Mouse (Mus musculus) midbrain, postnatal 0 days (tissue): ENCODE results near the gene Entpd1. TPM values are rescaled to one million over a fixed set of nuclear protein-coding genes. Genes with fewer than 3 reads are reported as not detected.

ENCODE experiments used
- ATAC-seq: fragments of 200-750 bp; cut with Nextera tagmentation; 2 replicates; pipeline ENCODE4 v1.8.0; 2017; ENCODE audit warnings: moderate number of reproducible peaks, mild to moderate bottlenecking, moderate TSS enrichment, moderate library complexity; ENCODE audit not compliant: low FRiP score
- DNase-seq: peaks from one replicate; pipeline ENCODE4 v3.0.0-alpha.2; 2015; ENCODE audit warnings: low spot score
- H3K27ac ChIP-seq: fragments of 300-500 bp; sonication (generic); 2 replicates; pipeline ENCODE4 v1.5.1; 2014; ENCODE audit warnings: low read depth, mild to moderate bottlenecking, low read length, mixed read lengths
- H3K27me3 ChIP-seq: fragments of 300-500 bp; sonication (generic); 2 replicates; pipeline ENCODE4 v1.6.1; 2014; ENCODE audit warnings: low read length, control low read depth, mixed read lengths; ENCODE audit not compliant: insufficient read depth
- H3K36me3 ChIP-seq: fragments of 300-500 bp; sonication (generic); 2 replicates; pipeline ENCODE4 v1.6.1; 2014; ENCODE audit warnings: low read length, control low read depth, mixed read lengths; ENCODE audit not compliant: insufficient read depth
- H3K4me1 ChIP-seq: fragments of 300-500 bp; sonication (generic); 2 replicates; pipeline ENCODE4 v1.6.1; 2014; ENCODE audit warnings: mild to moderate bottlenecking, control low read depth, antibody characterized with exemption, low read length, mixed read lengths; ENCODE audit not compliant: insufficient read depth
- H3K4me2 ChIP-seq: fragments of 300-500 bp; sonication (generic); 2 replicates; pipeline ENCODE4 v1.6.1; 2014; ENCODE audit warnings: low read depth, mild to moderate bottlenecking, low read length, mixed read lengths; ENCODE audit not compliant: poor library complexity, severe bottlenecking
- H3K4me3 ChIP-seq: fragments of 300-500 bp; sonication (generic); 2 replicates; pipeline ENCODE4 v1.5.1; 2014; ENCODE audit warnings: low read depth, mild to moderate bottlenecking, low read length, moderate library complexity
- H3K9ac ChIP-seq: fragments of 300-500 bp; sonication (generic); replicated peaks from 2 replicates; pipeline ENCODE4 v1.6.1; 2014; ENCODE audit warnings: mild to moderate bottlenecking, low read length, moderate library complexity, mixed read lengths; ENCODE audit not compliant: poor library complexity, severe bottlenecking
- H3K9me3 ChIP-seq: fragments of 300-500 bp; sonication (generic); 2 replicates; pipeline ENCODE4 v1.6.1; 2016; ENCODE audit warnings: low read length, control low read depth
- CTCF ChIP-seq: IDR thresholded peaks from 2 replicates; pipeline ENCODE4 v1.5.1; 2016; ENCODE audit warnings: antibody characterized with exemption, mild to moderate bottlenecking
- WGBS: fragments of 180-500 bp; shearing (Covaris S2); extraction: QIAGEN DNeasy Blood & Tissue Kit; methylation state at CpG from one replicate; pipeline ENCODE4 v1.1.7; 2014; 5-methylcytosine and 5-hydroxymethylcytosine counted together
- polyA plus RNA-seq: library from polyadenylated mRNA; unstranded; fragments of >200 nt; fragmentation: Nextera tagmentation; extraction: Ambion mirVana; gene quantifications from 2 replicates; pipeline ENCODE4 v1.2.1, GENCODE M21; 2015
- total RNA-seq: library from RNA; depleted of rRNA; stranded (reverse); fragments of >200 nt; gene quantifications from 2 replicates; pipeline ENCODE4 v1.2.3, GENCODE M21; 2014

The Entpd1 gene
- total and polyA plus RNA-seq, 2 experiments from 2014 or later, result 6.9 to 9.6 TPM

DNA sequence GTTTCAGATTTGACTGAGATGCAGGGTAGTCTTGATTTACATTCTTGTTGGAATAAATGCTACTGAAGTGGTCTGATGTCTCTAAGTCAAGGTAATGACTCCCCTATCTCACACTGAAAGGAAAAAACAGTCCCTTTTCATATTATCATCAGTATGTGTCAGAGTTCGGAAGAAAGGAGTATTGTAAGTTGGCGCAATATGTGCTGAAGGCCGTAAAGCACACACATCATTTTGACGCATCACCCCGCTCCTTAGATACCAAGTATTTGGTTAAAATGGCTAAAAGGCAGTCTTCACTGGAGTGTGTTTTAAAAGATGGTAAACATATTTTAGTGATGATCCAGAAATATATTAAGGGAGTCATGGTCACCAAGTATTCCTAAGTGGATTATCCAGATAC, 125.4 kb downstream of the Entpd1 start:
- peak; percentile 22; the same call in 1 of the 2 replicates for ATAC-seq
- Histone ChIP-seq H3K4me3 (peak overlapping the region; percentile 16; the same call in 1 of the 2 replicates), H3K36me3 (no peaks in the 10 kb centered on the region), H3K9ac (peak overlapping the region; percentile 45), H3K4me1 (peaks cover 5% of the 10 kb centered on the region; the same call in 1 of the 2 replicates), H3K4me2 (peak overlapping the region; percentile 40), H3K27me3 (no peaks in the 10 kb centered on the region), H3K27ac (peak overlapping the region; percentile 86), H3K9me3 (no peaks in the 10 kb centered on the region)
- no peak for TF ChIP-seq CTCF
- no peak for DNase-seq
- 58% methylated on average over 5 of the region's 5 CpGs for WGBS

DNA sequence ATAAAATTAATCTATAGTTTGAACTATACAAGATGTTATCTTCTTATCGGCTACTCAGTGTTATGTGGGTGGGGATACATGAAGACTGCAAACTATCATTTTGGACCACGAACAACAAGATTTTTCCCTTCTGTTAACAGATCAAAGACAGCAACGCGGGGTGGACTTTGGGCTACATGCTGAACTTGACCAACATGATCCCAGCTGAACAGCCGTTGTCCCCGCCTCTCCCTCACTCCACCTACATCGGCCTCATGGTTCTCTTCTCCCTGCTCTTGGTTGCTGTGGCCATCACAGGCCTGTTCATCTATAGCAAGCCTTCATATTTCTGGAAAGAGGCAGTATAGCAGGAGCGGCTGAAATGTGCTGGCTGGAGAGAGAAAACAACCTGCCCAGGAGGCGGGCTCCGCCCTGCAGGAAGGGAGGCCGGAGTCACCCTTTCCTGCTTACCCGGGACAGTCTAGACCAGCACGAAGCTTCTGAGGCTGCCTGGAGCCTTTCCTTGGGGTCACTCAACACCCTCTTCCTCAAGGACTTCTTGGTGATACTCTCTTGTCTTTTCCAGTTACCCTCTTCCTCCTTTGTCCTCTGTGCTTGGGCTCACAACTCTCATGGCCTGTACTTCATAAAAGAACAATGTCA, 126.6 kb downstream of the Entpd1 start:
- Histone ChIP-seq H3K27me3 (no peaks in the 10 kb centered on the region), H3K9ac (no peak overlapping the region), H3K27ac (no peak overlapping the region), H3K4me3 (no peak overlapping the region), H3K4me1 (peaks cover 5% of the 10 kb centered on the region; the same call in 1 of the 2 replicates), H3K4me2 (no peak overlapping the region), H3K9me3 (no peaks in the 10 kb centered on the region), H3K36me3 (no peaks in the 10 kb centered on the region)
- no peak for ATAC-seq
- DNase-seq, result no peak
- WGBS, result 95% methylated on average over 13 of the region's 13 CpGs
- no peak for TF ChIP-seq CTCF

DNA sequence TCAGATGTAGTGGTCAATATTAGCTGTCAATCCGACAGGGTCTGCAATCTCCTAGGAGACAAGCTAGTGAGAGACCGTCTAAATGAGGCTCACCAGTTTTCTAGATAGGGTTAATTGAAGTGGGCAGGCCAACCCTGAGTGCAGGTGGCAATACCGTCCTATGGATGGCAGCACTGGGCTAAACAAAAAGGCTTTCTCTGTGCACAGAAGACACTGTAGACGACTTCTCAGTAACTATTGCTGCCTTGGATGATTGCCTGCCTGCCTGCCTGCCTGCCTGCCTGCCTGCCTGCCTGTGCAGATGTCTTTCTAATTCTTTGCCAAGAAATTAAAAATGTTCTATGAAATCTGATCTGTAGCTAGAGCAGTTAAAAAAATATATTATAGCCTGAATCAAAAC, 134.4 kb downstream of the Entpd1 start:
- DNase-seq, result peak; percentile 53
- H3K4me1 ChIP-seq, result no peaks in the 10 kb centered on the region
- H3K27me3 ChIP-seq, result no peaks in the 10 kb centered on the region
- no peaks in the 10 kb centered on the region for H3K9me3 ChIP-seq
- peak; percentile 26; the same call in 1 of the 2 replicates for TF ChIP-seq CTCF
- ATAC-seq, result no peak; the same call in 1 of the 2 replicates
- H3K36me3 ChIP-seq, result no peaks in the 10 kb centered on the region
- no peak overlapping the region for H3K27ac ChIP-seq
- no peak overlapping the region for H3K4me2 ChIP-seq
- no peak overlapping the region for H3K4me3 ChIP-seq
- H3K9ac ChIP-seq, result no peak overlapping the region
- 53% methylated on average over 4 of the region's 4 CpGs for WGBS

DNA sequence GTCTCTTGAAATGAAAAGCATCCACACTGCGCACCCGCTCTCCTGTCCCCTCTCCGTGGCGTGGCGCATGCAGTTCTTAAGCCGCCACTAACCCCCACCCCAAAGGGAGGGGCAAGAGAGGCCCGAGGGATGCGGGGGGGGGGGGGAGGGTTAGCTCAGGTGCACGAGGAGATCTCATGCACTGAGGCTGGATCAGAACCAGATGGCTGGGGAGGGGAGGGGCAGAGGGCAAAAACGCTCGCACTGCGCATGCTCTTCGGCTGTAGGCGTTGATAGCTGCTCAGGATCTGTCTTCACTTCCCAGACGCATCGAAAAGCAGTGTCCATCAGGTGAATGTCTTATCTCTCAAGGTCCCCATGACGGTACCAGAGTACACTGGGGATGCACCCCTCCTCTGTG, 136.4 kb downstream of the Entpd1 start, which contains the start of gene Cc2d2b:
Gene Cc2d2b, plus strand, starts transcription at position 195 of the 400 bp plus-strand sequence.
- H3K9ac ChIP-seq, result no peak within 1 kb of the TSS
- no peaks in the 10 kb centered on the region for H3K36me3 ChIP-seq
- H3K4me1 ChIP-seq, result no peaks in the 10 kb centered on the region
- DNase-seq (no peak), ATAC-seq (no peak)
- no peaks in the 10 kb centered on the region for H3K27me3 ChIP-seq
- no peak within 1 kb of the TSS for H3K4me3 ChIP-seq
- H3K4me2 ChIP-seq, result no peak within 1 kb of the TSS
- no peaks in the 10 kb centered on the region for H3K9me3 ChIP-seq
- H3K27ac ChIP-seq, result no peak within 1 kb of the TSS
- WGBS, result 77% methylated on average over 14 of the region's 17 CpGs
- no peak for TF ChIP-seq CTCF

DNA sequence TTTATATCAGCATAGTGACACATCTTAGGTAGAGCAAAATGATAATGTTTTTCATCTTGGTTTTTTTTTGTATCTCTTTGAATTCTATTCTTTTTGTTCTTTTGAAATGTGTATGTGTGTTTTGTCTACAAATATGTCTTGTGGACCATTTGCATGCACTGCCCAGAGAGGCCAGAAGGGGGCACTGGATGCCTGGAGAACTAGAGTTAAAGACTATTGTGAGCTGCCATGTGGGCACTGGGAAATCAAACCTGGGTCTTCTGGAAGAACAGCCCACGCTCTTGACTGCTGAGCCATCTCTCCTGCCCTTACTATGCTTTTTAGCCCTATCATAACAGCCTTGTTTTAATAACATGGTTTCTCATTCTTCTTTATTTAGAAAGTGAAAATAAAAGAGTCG, 142.1 kb downstream of the Entpd1 start:
- TF ChIP-seq CTCF, result peak; percentile 60
- DNase-seq (peak; percentile 12), ATAC-seq (no peak)
- no peak overlapping the region for H3K27ac ChIP-seq
- H3K9me3 ChIP-seq, result no peaks in the 10 kb centered on the region
- H3K4me1 ChIP-seq, result no peaks in the 10 kb centered on the region
- no peaks in the 10 kb centered on the region for H3K36me3 ChIP-seq
- H3K4me2 ChIP-seq, result no peak overlapping the region
- WGBS, result 79% methylated on average over 2 of the region's 2 CpGs
- no peaks in the 10 kb centered on the region for H3K27me3 ChIP-seq
- H3K9ac ChIP-seq, result no peak overlapping the region
- no peak overlapping the region for H3K4me3 ChIP-seq

DNA sequence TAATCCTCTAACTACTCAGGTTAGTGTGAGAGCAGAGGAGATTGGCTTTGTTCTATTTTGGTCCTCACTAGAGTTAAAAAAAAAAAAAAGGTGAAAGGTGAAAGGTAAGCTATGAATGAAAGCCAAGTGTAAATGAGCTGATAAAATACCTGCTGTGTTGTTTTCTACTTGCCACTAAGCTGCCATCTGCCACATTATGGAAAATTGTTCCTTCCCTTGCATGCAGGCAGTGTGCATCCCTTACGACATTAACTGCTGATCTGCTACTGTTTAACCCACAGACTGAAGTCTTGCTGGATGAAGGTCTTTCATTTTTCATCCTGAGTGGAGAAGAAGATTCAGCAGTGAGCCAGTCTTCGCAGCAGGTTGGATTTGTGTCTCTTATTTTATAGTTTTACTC, 147.9 kb downstream of the Entpd1 start:
- Histone ChIP-seq H3K9me3 (no peaks in the 10 kb centered on the region), H3K27me3 (no peaks in the 10 kb centered on the region), H3K9ac (no peak overlapping the region), H3K4me3 (no peak overlapping the region), H3K36me3 (no peaks in the 10 kb centered on the region), H3K4me2 (no peak overlapping the region), H3K27ac (no peak overlapping the region), H3K4me1 (no peaks in the 10 kb centered on the region)
- 77% methylated on average over 2 of the region's 2 CpGs for WGBS
- TF ChIP-seq CTCF, result no peak
- DNase-seq (peak; percentile 45), ATAC-seq (no peak)
